Mouse (Mus musculus) midbrain, postnatal 0 days (tissue): ENCODE data around the gene Vmn2r82. TPM values are rescaled to one million over a fixed set of nuclear protein-coding genes. Genes with fewer than 3 reads are reported as not detected.

ENCODE experiments used
- polyA plus RNA-seq: library from polyadenylated mRNA; unstranded; fragments of >200 nt; fragmentation: Nextera tagmentation; extraction: Ambion mirVana; gene quantifications from 2 replicates; pipeline ENCODE4 v1.2.1, GENCODE M21; 2015
- total RNA-seq: library from RNA; depleted of rRNA; stranded (reverse); fragments of >200 nt; gene quantifications from 2 replicates; pipeline ENCODE4 v1.2.3, GENCODE M21; 2014; rRNA removed

The Vmn2r82 gene
- total and polyA plus RNA-seq, 2 experiments from 2014 or later: not detected

Other genes starting within 250 kb of the Vmn2r82 start
- not detected in 2 replicates for gene Vmn2r80, start 207.8 kb upstream of the Vmn2r82 start, total RNA-seq
- not detected in 2 replicates for gene Vmn2r80, start 207.8 kb upstream of the Vmn2r82 start, polyA plus RNA-seq
- not detected in 2 replicates for gene Vmn2r81, start 108.8 kb upstream of the Vmn2r82 start, total RNA-seq
- not detected in 2 replicates for gene Vmn2r81, start 108.8 kb upstream of the Vmn2r82 start, polyA plus RNA-seq
- gene Vmn2r83, start 112.2 kb downstream of the Vmn2r82 start, total RNA-seq: not detected in 2 replicates
- not detected in 2 replicates for gene Vmn2r83, start 112.2 kb downstream of the Vmn2r82 start, polyA plus RNA-seq
- 34.6 and 56.9 TPM in 2 replicates for gene Plpp2, start 177.3 kb downstream of the Vmn2r82 start, total RNA-seq
- gene Plpp2, start 177.3 kb downstream of the Vmn2r82 start, polyA plus RNA-seq: 22.7 and 25.6 TPM in 2 replicates
- gene Mier2, start 198.7 kb downstream of the Vmn2r82 start, total RNA-seq: 95.6 and 98.8 TPM in 2 replicates
- 43.3 and 46.6 TPM in 2 replicates for gene Mier2, start 198.7 kb downstream of the Vmn2r82 start, polyA plus RNA-seq
- not detected in 2 replicates for gene Theg, start 230.8 kb downstream of the Vmn2r82 start, total RNA-seq
- gene Theg, start 230.8 kb downstream of the Vmn2r82 start, polyA plus RNA-seq: not detected in 2 replicates